Mouse (Mus musculus) A20 (cell line): Measurements from ENCODE around the gene Sertad2.

Experiments used
- DNase-seq: peaks from one replicate; pipeline ENCODE4 v3.0.0-alpha.2; 2011; ENCODE audit warnings: low read depth, low spot score

The Sertad2 gene

DNA sequence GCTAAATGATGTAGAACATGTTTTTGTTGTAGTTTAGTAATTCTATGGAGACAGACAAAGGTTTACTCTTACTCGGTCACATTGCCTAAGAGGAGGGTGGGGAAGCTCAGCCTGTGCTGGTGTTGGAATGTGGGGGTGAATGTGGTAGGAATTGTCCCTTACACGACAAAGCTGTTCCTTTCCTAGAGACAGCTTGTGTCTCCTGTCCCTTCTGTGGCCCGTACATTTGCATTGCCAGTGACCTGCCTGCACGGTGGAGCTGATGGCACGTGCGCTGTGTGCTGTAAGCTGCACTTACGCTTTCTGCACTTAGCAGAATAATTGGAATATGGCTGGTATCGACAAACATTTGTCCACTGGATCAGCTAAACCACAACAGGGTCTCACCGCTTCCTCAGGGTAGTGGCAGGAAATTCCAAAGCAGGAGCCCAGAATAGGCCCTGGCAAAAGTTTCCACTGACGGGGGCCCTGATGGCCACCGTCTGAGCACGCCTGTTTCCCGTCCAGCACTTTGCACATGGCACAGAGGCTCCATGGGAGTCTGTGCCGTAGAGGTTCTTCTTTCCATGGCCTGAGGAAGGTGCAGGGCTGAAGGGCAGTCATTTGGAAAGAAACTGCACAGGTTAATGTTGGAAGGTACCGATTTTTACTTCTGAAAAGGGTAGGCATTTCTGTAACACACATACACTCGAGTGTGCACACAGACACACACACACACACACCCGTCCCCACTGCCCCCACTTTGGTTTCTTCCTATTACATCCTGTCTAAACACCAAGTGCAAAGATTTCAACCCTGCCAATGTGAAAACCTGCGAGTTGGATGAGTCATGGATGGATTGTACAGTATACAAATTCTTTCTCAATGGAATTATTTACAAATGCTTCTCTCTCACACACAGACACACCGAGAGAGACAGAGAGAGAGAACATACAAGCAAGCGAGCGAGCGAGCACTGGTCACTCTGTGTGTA lies 51.5 kb downstream of the Sertad2 start:
- DNase-seq = no peak

DNA sequence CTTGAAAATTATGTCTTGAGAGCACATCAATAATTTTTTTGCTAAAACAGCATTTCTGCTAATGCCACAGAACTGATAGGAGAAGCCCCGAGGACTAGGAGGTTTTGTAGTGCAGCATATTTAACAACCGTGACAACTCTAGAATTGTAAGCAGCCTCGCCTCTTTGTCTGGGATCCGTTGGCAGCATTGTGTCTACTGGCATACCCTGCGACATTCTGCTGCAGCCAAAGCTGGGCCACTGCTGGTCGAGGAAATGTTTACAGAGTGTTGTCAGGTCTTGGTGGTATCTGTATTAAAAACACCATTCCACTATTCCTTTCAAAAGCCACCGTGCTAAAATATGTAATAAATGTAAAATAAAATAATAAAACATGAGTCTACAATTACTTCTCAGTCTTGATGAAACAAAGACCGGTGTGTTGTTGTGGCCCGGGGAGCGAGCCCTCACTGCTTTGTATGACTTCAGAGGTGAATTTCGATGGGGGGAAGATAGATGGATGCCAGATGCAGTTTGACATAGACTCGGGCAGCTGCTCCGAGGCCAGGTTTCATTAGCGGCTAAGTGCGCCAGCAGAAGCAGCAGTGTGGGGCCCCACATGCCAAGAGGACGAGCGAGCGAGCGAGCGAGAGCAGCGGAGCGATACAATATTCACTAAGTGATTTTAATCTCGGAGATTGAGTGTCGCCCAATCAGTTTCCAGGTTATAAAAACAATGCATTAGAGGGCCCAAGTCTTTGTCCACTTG lies 60.2 kb downstream of the Sertad2 start:
- DNase-seq = no peak

DNA sequence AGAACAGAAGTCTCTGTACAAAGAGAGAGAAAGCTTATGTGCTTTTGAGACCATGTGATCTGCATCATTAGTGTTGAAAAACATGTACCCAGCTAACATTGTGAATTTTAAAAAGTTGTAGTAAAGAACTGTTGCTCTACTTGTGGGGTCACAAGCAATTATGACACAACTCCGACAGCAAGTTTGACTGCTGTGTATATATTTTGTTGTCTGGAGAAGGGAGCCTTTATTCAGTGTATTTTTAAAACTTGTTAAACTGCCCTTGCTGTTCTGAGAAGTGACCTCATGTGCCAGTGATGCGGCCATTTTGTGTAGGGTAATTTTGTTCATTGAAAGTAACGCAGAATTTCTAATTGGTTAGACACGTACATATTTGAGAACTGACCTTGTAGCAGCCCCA lies 61.1 kb downstream of the Sertad2 start:
- no peak for DNase-seq

DNA sequence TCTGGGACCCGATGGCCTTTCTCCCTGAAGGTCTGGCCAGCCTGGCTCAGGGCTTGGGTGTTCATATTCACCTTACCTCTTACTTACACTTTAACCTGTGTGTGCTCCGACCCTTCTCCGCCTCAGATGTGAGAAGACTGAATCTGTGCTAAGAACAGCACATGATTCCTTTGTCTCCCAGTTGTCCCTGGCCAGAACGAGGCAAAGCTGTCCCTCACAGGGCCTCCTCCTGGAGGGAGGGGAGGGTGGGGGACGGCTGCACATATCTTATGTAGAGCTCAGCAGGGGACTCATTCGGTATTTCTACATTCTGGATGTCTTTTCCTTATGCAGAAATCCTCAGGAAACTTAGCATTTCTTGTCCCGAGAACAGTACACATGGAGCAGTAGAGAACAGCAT lies 62.6 kb downstream of the Sertad2 start:
- no peak for DNase-seq

DNA sequence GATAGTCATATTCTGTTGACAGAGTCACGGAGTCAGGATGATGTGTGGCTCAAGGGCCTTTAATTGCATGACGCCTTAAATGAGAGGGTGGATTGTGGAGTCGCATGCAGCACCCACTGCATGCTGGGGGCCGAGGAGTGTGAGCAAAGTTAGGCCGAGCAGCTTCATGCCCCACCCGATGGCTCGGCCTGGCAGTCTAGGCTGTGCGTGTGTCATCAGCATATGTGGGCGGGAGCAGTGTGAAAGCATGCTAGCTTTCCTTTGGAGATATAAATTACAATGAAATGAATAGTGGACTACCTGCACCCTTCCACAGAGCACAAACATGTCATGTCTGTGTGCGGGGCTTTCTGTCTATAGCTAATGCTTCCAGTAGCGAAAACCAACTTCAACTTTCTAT lies 65.4 kb downstream of the Sertad2 start:
- no peak for DNase-seq

DNA sequence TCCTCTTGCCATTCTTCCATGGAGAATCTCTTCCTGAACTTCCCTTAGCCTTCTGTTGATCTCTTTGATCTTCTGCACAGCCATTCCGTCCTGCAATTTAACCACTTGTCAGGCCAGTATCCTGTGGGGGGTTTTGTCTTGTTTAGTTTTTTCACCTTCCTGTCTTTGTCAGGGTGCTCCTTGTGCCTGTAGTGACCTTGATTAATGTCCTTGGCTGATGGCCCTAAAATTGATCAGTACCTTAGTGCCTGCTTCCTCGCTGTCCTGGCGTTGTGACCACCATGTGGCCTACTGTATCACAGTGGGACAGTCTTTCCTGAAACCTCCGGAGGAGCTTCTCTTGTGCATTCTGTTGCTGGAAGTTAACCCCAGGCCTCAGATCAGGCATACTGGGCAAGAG lies 70.2 kb downstream of the Sertad2 start:
- no peak for DNase-seq

DNA sequence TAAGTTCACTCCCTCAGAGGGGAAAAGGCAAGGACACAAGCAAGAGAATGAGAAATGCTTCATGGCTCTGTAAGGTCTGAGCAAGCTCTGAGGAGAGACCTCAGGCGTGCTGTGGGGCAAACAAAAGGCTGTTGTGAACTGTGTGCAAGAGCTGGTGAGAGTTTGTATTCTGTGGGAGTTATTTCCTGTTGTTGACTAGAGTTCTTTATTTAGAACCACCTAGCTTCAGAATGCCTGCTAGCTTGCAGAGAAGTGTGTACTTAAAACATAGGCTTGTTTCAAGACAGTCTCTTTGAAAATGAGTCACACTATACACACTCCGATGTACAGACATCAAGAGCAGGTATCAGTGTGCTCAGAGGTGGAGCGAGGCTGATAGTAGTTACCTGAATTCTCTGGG lies 73.0 kb downstream of the Sertad2 start:
- peak; percentile 38 for DNase-seq

DNA sequence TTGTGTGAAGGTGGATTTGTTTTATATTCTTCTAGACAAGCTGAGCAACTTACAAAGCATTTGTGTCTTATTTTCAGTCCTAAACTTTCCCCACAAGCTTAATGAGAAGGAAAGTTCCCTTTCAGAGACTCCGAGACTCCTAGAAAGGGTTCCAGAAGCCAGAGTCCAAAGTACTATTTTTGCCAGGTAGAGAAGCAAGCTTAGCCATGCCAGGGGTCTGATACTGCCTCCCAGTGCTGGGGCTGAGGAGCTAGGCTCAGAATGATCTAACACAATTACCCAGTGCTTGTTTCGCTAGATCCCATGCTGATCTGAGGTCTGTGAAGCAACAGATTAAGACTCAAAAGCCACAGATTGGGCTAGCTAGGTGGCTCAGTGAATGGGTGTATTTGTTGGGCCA lies 84.1 kb downstream of the Sertad2 start:
- DNase-seq = no peak

DNA sequence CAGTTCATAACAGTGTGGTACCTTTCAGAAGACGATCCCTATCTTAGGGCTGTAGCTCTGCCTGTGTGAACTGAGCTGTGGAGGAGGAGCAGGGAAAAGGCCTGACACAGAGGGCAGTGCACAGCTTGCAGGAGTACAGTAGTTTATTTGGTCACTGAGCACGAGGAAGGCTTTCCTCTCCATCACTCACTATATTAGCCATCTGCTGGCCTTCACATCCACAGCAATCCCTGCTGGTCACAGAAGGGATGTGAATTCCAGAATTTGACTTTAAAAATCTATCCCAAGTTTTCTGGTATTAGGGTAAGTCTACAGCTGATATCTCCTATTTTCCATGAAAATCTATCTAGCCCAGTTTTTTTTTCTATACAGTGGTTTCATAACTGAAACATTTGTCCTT lies 85.2 kb downstream of the Sertad2 start:
- no peak for DNase-seq

DNA sequence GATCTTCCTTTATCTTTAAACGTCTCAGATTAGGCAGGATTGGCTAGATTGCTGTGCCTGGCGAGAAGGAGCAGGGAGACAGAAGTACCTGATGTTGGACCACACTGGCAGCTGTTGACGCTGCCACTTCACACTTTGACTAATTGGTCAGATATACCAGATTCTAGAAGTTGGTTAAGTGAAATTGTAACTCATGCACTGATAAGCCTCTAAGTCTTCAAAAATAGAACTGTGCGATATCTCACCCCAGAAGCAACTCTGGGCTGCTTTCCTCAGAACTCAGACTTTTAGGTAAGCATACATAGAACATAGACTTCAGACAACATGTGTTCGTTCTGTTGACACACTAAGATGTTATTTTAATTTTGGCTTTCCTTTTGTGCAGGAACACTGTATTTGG lies 86.6 kb downstream of the Sertad2 start:
- no peak for DNase-seq

DNA sequence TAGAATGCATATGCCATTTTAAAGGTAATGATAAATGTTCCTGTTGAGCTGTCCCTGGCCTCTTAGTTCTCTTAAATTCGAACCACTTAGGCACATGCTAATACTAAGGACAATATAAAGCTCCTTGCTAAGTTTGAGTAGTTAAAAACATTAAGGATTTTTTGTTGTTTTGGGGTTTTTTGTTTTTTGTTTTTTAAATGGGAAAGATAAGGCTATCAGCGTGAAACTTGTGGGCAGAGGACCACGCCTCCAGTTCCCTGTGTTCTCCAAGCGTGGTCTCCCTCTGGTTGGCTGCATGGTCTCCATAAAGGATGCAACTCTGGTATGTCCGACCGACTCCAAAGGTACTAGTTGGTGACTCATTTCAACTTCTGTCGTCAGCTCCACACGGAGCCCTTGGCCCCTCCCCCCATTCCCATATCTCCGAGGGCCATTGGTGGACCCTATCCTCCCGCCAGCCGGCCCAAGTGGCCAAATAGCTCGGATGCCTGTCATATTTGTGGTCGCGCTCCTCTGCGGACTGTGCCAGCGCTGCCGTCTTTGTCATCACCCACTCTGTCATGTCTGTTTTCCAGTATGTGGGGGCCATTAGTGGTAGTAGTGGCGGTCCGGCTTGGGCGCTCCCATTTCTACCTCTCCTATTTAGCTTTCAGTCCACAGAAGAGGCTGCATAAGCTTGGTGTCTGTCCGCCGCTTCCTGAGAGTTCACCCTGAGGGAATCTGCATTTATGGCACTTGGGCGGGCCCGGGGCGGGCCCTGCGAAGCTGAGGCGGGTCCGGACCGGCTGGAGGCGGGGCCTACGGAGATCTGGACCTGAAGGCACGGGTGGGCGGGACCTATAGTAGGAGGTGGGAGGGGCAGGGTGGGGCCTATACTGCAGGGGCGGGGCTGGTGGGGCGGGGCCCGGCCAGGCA lies 88.2 kb downstream of the Sertad2 start:
- DNase-seq = peak; percentile 95

DNA sequence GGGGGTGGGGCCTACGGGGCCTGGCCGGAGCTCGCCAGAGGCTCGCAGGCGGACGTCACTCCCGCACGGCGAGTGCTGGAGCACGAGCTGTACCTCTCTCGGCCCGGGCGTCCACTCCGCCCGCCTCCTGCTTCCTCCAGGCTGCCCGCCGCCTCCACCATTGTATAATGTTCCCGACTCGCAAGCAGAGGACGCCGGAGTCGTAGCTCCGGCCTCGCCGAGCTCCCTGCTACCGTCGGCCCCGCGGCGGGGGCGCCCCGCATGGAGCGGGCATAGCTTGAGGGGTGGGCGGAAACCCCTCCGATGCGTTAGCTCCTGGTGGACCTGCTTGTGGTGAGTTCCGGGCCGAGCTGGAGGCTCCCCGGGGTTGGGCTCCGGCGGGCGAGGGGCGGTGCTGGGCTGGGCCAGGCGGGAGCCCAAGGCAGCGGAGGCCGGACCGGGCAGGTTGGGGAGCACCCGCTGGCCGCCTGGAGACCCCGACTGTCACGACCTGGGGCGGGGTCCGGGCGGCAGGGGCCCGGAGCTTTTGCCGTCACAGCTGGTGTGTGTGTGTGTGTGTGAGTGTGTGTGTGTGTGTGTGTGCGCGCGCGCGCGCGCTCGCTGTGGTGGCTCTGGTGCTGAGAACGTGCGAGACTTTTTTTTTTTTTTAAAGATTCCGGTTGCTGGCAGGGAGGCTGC lies 89.0 kb downstream of the Sertad2 start:
- peak; percentile 92 for DNase-seq

DNA sequence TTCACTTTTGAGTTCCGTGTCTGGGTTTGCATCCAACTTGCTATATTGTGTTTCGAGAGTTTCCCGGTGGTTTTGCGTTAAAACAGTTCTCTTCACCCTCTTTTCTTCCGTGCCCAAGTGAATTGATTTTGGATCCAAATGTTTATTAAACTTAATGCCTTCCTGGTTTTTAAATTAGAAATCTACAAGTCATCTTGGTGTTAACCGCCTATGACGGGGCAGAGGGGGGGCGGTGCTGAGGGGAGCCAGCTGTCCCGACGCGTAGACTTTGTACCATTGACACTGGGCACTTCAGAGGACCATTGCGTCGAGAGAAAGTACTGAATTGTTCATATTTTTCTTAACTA lies 89.5 kb downstream of the Sertad2 start:
- peak; percentile 91 for DNase-seq

DNA sequence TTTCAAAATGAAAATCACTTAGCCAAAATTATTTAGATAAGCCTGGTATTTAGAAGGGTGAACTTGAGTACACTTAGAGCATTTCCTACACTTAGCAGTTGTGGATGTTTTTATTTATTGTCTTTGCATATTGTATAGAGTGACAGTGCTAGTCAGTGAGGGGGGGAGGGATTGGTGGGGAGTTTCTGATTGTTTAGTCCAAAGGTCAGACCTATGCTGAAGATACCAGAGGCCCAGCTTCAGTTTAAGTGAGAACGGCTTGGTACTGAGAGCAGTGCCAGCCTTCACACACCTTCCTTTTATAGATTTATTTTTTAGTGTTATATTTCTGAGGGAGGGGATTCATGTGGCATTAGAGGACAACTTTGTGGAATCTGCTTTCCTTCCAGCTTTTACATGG lies 91.5 kb downstream of the Sertad2 start:
- no peak for DNase-seq

DNA sequence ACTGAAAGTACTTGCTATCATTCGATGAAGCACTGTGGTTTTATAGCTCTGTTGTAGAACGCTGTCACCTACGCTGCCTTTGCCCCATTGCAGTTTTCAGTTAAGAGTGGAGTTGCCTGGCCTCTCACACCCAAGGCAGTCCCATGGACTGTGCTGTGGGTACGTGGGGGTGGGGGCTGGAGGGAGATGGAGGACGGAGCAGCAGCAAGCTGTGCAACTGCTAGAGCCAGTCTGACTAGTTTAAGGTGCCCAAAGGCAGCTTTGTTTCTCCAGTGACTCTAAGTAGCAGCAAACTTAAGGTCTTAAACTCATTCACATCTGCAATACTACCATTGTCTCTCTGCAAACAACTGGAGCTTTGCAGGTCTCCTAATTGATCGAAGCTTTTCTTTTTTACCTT lies 92.6 kb downstream of the Sertad2 start:
- no peak for DNase-seq

DNA sequence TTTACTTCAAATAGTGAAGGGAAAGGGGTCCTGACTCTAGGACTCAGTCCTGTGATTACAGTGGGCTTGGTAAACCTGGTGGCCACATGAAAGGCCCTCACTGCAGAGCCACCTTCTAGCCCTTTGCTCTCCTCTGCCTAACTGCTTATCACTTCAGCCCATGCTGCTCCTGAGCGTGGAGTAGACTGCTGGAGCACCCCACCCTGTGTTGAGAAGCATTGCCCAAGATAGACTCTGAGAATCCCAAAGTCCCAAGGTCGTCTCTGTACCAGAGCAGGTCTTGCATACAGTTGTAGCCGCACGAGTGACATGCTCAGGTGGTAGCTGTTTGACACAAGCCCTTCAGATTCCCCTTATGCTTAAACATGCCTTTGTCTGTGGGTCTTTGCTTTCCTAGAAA lies 93.1 kb downstream of the Sertad2 start:
- DNase-seq = no peak

DNA sequence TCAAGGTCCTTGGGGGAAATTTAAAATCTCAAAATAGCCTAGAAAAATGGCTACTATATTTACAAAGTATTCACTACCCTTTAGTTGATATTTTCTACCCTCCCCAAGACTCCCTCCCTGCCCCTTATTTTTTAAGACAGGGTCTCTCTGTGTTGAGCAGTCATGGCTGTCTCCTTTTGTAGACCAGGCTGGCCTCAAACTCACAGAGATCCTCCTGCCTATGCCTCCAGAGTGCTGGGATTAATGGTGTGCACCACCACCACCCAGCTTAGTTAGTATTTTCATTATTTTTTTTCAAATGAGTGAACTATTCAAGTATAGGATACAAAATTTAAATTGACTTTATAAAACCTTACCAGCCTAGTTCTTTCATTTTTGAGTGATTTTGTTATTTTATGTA lies 94.0 kb downstream of the Sertad2 start:
- DNase-seq = no peak

DNA sequence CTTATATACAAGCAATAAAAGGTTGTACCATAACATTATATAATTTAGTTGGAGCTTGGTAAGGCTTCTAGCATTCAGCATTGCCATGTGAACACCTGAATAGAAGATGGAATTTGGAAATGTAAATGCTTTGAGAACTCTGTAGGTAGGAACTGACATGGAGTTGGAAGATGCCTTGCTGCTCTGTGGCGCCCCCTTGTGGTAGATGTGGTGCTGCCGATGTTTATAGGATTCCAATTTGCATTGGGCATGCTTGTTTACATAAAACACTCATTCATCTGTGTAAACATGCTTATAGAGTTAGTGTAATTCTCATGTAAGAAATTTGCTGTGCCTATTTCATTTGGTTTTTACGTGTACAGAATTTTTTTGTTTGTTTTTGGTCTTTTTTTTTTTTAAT lies 95.8 kb downstream of the Sertad2 start:
- DNase-seq = peak; percentile 76

DNA sequence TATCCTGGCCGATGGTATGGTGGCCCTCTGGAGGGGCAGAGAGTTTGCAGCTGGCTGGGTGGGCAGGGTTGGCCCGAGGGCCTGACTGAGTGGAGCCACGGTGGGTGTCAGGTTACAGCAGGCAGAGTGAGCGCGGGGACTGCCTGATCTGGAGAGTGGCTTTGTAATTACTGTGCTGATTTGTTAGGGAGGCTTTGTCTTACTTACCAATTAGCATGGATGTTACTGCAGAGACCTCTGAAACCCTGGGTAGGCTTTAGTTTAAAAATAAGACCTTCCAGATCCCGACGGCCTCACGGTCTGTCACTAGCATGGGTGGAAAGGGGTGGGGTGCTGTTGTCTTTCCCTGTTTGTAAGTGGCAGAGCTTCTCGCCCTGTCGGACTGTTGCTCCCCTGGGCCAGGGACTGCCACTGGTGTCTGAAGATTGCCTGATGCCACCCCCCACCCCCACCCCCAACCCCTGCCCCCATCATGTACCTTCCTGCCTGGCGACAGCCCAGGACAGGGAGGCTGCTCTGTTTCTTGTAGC lies 96.9 kb downstream of the Sertad2 start:
- DNase-seq = no peak

DNA sequence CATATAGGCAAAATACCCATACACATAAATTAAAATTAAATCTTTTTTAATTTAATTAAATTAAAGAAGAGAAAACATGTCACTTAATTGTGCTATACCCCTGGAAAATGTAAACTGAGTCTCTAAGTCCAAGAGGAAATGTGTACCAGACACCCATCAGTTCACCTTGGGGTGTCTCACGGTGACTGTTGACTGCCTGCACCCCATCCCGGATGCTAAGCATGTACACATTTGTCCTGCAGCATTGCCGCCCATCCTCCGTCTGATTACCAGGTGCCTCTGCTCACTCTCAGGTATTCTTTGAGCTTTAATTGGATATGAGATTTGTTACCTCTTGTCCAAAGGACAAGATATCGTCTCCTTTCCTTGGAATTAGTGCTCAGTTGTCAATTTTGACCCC lies 99.3 kb downstream of the Sertad2 start:
- DNase-seq = no peak

DNA sequence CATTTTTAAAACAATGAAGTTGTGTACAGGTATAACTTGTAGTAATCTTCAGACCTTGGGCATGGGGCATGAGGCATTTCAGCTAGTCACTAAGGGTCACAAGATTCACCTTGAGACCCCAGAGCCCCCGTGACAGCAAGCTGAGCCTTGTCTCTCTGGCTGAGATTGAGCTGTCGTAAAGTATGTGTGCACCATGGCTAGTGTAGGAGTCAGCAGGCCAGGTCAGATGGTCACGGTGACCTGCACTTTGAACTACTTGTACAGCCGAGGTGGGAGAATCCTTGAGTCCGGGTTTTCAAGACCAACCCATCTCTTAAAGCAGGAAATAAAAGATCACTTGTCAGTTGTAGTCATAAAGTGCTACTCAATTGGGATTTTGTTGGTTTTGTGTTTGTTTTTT lies 100.1 kb downstream of the Sertad2 start:
- no peak for DNase-seq
